Mouse (Mus musculus): ENCODE measurements around the gene Ncoa4. TPM values are rescaled to one million over a fixed set of nuclear protein-coding genes. Genes with fewer than 3 reads are reported as not detected.
A peak's percentile ranks its signal among the peaks of the same experiment; 100 is the strongest.
"Not testable (repeated sequence)": the region's sequence is repeated elsewhere in the genome, so short reads cannot be mapped to it uniquely, and the experiment has no call there.

Gene Ncoa4
- polyA plus RNA-seq, 1 experiment, result 56.5 TPM

DNA sequence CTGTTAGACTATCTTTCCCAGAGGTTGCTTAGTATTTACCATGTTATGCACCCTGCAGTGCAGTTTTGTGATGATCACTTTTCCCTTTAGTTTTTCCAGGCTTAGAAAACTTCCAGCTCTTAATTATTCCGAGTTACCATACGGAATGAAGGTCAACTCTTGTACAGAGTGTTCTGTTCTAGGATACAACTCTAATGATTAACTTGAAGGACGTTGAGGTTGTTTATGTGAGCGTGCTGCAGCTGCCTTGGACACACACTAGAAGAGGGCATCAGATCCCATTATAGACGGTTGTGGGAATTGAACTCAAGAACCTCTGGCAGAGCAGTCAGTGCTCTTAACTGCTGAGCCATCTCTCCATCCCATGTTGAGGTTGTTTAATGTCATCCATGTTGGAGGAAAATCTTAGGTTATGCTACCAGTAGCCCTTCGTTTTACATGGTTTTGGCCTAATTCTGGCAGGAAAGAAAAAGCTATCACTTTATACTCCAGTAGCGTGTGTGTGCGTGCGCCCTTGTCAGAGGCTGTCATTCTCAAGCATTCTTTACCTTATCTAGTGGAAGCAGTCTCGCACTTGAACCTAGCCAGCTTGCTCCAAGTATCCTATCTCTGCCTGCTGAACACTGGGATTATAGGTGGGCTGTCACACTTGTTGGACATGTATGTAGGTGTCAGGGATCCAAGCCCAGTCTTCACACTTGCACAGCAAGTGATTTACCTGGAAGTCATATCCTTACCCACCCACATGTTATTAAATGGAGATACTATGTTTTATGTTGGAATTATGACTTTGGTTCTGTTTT, 19.9 kb downstream of the Ncoa4 start:
- DNase-seq (ENCODE audit: low read depth), result no peak
- no peak for TF ChIP-seq POLR2A (IDR thresholded peaks at IDR 0.05; ENCODE audit: borderline replicate concordance, extremely low read depth, insufficient read depth, insufficient read length, poor library complexity, severe bottlenecking)
- no peak for TF ChIP-seq CTCF (IDR thresholded peaks at IDR 0.05; ENCODE audit: borderline replicate concordance, extremely low read depth, insufficient read depth, insufficient read length)

DNA sequence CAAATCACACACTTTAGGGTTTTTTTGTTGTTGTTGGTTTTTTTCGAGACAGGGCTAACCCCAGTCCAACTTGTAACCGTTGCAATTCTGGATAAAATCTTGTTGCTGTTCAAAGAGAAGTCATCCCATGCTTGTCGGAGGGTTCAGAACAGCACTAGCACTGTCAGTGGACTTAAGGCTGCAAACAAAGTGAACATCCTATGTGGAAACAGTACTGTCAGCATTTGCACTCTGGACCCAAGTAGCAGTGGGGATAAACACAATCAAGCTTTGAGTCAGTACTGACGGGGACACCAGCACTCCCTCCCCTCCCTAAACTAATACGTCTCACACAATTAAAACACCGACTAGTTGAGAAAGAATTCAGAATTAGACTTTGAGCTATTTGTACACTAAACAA, 21.2 kb downstream of the Ncoa4 start:
- no peak for DNase-seq (ENCODE audit: low read depth)
- TF ChIP-seq POLR2A (IDR thresholded peaks at IDR 0.05; ENCODE audit: borderline replicate concordance, extremely low read depth, insufficient read depth, insufficient read length, poor library complexity, severe bottlenecking), result no peak
- TF ChIP-seq CTCF (IDR thresholded peaks at IDR 0.05; ENCODE audit: borderline replicate concordance, extremely low read depth, insufficient read depth, insufficient read length), result no peak

DNA sequence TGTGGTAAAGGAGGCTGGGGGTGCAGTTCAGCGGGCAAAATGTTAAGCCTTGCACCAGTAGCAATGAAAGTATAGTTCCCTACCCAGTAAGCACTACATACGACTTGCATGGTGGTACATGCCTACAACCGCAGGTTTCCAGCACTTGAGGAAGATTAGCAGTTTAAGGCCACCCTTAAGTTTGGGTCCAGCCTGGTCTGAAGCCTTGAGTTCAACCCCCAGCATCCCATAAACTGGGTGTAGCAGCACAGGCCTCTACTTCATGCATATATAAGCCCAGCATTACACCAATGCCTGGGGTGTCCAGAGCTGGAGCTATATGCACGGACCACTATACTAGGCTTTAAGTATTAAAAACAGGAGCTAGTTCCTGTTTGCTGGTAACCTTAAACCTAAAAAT, 24.2 kb downstream of the Ncoa4 start:
- TF ChIP-seq CTCF (IDR thresholded peaks at IDR 0.05; ENCODE audit: borderline replicate concordance, extremely low read depth, insufficient read depth, insufficient read length) (no peak), POLR2A (IDR thresholded peaks at IDR 0.05; ENCODE audit: borderline replicate concordance, extremely low read depth, insufficient read depth, insufficient read length, poor library complexity, severe bottlenecking) (no peak)
- DNase-seq (ENCODE audit: low read depth), result no peak

DNA sequence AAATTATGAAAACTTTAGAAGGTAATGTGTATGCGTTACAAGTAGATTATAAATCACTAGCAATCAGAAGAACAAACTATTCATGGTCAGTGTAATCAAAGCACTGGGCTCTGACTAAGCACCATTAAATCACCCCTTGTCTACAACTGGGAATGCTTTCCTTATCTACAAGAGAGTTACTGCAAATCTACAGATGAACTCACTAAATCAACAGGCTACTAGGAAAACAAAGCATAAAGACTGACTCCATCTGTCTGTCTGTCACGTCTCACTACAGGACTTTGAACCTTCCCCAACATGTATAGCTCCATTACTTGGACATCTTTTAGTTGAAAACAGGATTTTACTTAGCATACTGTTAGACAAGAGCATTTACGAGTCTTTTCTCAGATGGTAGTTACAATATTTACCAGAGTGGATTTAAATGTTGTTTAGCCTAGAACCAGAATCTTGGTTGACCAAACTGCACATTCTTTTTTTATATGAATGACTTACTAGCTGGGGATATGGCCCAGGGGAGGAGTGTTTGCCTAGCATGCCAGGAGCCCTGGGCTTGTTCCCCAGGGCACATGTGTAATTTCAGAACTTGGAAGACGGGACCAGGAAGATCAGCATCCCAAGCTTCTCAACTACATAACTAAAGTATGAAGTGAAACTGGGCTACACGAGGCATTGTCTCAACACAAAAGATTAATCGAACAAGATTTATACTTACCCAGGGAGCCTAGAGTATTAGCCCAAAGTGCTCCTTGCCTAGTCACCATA, 31.1 kb downstream of the Ncoa4 start:
- no peak for DNase-seq (ENCODE audit: low read depth)
- TF ChIP-seq CTCF (IDR thresholded peaks at IDR 0.05; ENCODE audit: borderline replicate concordance, extremely low read depth, insufficient read depth, insufficient read length) (no peak), POLR2A (IDR thresholded peaks at IDR 0.05; ENCODE audit: borderline replicate concordance, extremely low read depth, insufficient read depth, insufficient read length, poor library complexity, severe bottlenecking) (no peak)

GRCm38 (mm10) chr14:32191926-32192325, 32.3 kb downstream of the Ncoa4 start:
- no peak for DNase-seq (ENCODE audit: low read depth)
- TF ChIP-seq CTCF (IDR thresholded peaks at IDR 0.05; ENCODE audit: borderline replicate concordance, extremely low read depth, insufficient read depth, insufficient read length) (no peak), POLR2A (IDR thresholded peaks at IDR 0.05; ENCODE audit: borderline replicate concordance, extremely low read depth, insufficient read depth, insufficient read length, poor library complexity, severe bottlenecking) (no peak)

DNA sequence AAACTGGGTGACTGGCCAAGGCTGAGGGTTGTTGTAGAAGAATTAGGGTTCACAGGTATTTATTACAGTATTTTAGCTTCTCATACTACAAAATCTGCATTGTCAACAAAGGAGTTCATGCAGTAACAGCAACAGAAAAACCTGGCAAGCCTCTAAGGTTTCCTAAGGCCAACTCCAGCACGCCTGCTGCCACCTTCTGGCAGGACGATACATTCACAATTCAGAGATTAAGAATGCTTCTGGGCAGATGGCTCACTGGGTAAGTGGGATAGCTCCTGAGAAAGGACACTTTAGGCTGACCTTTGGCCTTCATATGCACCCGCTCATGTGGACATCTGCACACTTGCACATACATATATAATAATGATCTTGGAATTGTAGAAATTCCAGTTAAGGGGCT, 32.8 kb downstream of the Ncoa4 start:
- no peak for TF ChIP-seq POLR2A (IDR thresholded peaks at IDR 0.05; ENCODE audit: borderline replicate concordance, extremely low read depth, insufficient read depth, insufficient read length, poor library complexity, severe bottlenecking)
- TF ChIP-seq CTCF (IDR thresholded peaks at IDR 0.05; ENCODE audit: borderline replicate concordance, extremely low read depth, insufficient read depth, insufficient read length), result peak; percentile 71
- DNase-seq (ENCODE audit: low read depth), result peak; percentile 74

DNA sequence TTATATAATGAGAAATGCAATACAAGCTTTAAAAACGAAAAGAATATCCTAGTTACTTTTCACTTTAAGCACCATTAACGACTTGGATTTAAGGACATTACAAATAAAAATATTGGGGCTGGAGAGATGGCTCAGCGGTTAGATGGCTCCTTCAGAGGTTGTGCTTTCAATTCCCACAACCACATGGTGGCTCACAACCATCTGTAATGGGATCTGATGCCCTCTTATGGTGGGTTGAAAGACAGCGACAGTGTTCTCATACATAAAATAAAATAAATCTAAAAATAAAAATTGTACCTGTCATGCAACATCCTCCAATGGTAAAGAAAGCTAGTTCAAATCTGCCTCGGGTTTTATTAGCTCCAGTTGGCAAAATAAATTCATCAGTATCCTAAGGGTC, 33.9 kb downstream of the Ncoa4 start:
- DNase-seq (ENCODE audit: low read depth), result not testable (repeated sequence)

GRCm38 (mm10) chr14:32201354-32201753, 41.7 kb downstream of the Ncoa4 start:
- peak; percentile 27 for DNase-seq (ENCODE audit: low read depth)
- no peak for TF ChIP-seq CTCF (IDR thresholded peaks at IDR 0.05; ENCODE audit: borderline replicate concordance, extremely low read depth, insufficient read depth, insufficient read length)
- no peak for TF ChIP-seq POLR2A (IDR thresholded peaks at IDR 0.05; ENCODE audit: borderline replicate concordance, extremely low read depth, insufficient read depth, insufficient read length, poor library complexity, severe bottlenecking)

DNA sequence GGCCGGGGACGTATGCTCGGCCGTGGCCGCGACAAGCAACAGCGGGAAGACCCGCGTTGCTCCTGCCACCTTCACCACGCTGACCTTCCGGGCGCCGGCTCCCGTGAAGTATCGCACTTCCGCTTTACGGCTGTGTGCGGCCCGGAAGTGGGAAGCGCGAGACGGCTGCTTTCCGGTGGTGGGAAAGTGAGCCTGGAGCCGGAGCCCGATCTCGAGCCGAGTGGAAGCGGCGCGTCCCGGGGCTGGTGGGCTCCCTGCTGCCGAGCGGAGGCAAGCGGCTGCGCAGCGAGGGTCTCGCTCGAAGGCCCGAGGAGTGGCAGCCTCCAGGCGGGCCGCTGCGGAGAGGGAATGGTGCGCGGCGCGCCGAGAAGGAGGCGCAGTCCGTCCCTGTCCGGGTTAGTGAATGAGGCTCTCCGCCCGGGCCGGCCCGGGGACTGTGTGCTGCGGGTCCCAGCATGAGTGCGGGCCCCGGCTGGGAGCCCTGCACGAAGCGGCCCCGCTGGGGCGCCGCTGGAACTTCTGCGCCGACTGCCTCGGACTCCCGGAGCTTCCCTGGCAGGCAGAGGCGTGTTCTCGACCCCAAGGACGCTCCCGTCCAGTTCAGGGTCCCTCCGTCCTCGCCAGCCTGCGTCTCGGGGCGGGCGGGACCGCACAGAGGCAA, 42.3 kb downstream of the Ncoa4 start, which contains the start of the genes Timm23 and Parg:
Gene Timm23 (minus strand): TSS at position 108 of the 661 bp plus-strand sequence.
Gene Parg (plus strand): TSS at position 159 of the 661 bp plus-strand sequence.
- DNase-seq (ENCODE audit: low read depth), result peak; percentile 97
- peak; percentile 62; the same call in 1 of the 2 replicates for TF ChIP-seq POLR2A (IDR thresholded peaks at IDR 0.05; ENCODE audit: borderline replicate concordance, extremely low read depth, insufficient read depth, insufficient read length, poor library complexity, severe bottlenecking)
- no peak for TF ChIP-seq CTCF (IDR thresholded peaks at IDR 0.05; ENCODE audit: borderline replicate concordance, extremely low read depth, insufficient read depth, insufficient read length)

DNA sequence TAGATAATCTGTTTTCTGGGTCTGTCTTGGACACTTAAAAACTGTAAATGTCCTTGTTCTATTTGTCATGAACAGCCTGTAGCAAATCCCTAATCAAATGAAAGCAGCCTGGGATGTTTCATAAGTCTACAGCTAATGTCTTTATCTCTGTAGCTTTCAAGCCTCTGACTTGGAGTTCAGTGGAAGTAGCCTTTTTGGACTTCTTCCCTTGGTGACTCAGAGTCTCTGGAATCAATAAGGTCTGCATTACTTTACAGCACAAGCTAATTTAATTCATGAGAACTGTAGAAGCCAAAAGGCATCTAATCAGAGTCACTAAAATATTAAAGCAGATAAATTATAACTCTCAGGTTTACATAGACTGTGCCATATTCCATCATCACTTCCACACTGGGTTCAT, 66.9 kb downstream of the Ncoa4 start:
- TF ChIP-seq POLR2A (IDR thresholded peaks at IDR 0.05; ENCODE audit: borderline replicate concordance, extremely low read depth, insufficient read depth, insufficient read length, poor library complexity, severe bottlenecking) (no peak), CTCF (IDR thresholded peaks at IDR 0.05; ENCODE audit: borderline replicate concordance, extremely low read depth, insufficient read depth, insufficient read length) (no peak)
- DNase-seq (ENCODE audit: low read depth), result no peak

DNA sequence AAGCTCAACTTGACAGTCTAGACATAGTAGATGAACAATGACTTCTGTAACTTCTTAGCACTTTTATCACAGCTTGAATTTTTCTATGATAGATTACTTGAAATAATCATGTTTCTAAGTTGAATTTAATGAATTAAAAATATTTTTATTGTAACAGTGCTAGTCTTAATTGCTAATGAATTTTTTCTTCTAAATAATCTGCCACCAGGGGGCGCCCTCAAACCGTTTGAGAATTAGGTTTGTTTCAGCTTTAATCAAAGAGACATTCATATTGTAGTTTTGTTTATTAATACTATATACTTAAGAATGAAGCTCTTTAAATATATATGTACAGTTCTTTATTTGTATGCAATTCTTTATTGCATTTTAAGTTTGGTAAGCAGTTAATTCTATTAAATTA, 69.3 kb downstream of the Ncoa4 start:
- TF ChIP-seq POLR2A (IDR thresholded peaks at IDR 0.05; ENCODE audit: borderline replicate concordance, extremely low read depth, insufficient read depth, insufficient read length, poor library complexity, severe bottlenecking) (no peak), CTCF (IDR thresholded peaks at IDR 0.05; ENCODE audit: borderline replicate concordance, extremely low read depth, insufficient read depth, insufficient read length) (no peak)
- peak; percentile 79 for DNase-seq (ENCODE audit: low read depth)

Other genes with a start within 250 kb of the Ncoa4 start
- 0.39 and 0.44 TPM in 2 replicates for gene Galnt15, start 130.9 kb upstream of the Ncoa4 start, polyA plus RNA-seq (2012; rRNA removed)
- gene Oxnad1, start 74.5 kb upstream of the Ncoa4 start, polyA plus RNA-seq (2012; rRNA removed), result 19.4 and 20.2 TPM in 2 replicates
- gene Dph3, start 74.1 kb upstream of the Ncoa4 start, polyA plus RNA-seq (2012; rRNA removed), result 43.6 and 48.6 TPM in 2 replicates
- gene Msmb, start 17.8 kb upstream of the Ncoa4 start, polyA plus RNA-seq (2012; rRNA removed), result not detected in 2 replicates
- 122 and 139 TPM in 2 replicates for gene Timm23, start 42.0 kb downstream of the Ncoa4 start, polyA plus RNA-seq (2012; rRNA removed)
- gene Parg, start 42.1 kb downstream of the Ncoa4 start, polyA plus RNA-seq (2012; rRNA removed), result 14.4 and 22.0 TPM in 2 replicates
- gene Ogdhl, start 162.2 kb downstream of the Ncoa4 start, polyA plus RNA-seq (2012; rRNA removed), result 24.0 and 27.5 TPM in 2 replicates
- 0.48 and 0.67 TPM in 2 replicates for gene 1700024G13Rik, start 228.5 kb downstream of the Ncoa4 start, polyA plus RNA-seq (2012; rRNA removed)